Mouse (Mus musculus) lung, embryonic 16.5 days (tissue): ENCODE measurements around the gene Camkmt. TPM values are rescaled to one million over a fixed set of nuclear protein-coding genes. Genes with fewer than 3 reads are reported as not detected.

Experiments used
- ATAC-seq: fragments of 200-750 bp; cut with Nextera tagmentation; 2 replicates; pipeline ENCODE4 v1.8.0; 2017; ENCODE audit warnings: low read depth, mild to moderate bottlenecking, moderate library complexity
- H3K27ac ChIP-seq: fragments of 300-500 bp; sonication (generic); 2 replicates; pipeline ENCODE4 v1.5.1; 2014; ENCODE audit warnings: mild to moderate bottlenecking, control low read depth, low read length
- H3K27me3 ChIP-seq: fragments of 300-500 bp; sonication (generic); 2 replicates; pipeline ENCODE4 v1.6.1; 2014; ENCODE audit warnings: low read depth, low read length, mixed read lengths; ENCODE audit not compliant: control insufficient read depth, insufficient read depth
- H3K36me3 ChIP-seq: fragments of 300-500 bp; sonication (generic); 2 replicates; pipeline ENCODE4 v1.6.1; 2014; ENCODE audit warnings: low read length; ENCODE audit not compliant: control insufficient read depth, insufficient read depth
- H3K4me1 ChIP-seq: fragments of 300-500 bp; sonication (generic); replicated peaks from 2 replicates; pipeline ENCODE4 v1.6.1; 2014; ENCODE audit warnings: low read length, mixed read lengths; ENCODE audit not compliant: control insufficient read depth, insufficient read depth
- H3K4me2 ChIP-seq: fragments of 300-500 bp; sonication (generic); 2 replicates; pipeline ENCODE4 v1.6.1; 2014; ENCODE audit warnings: low read depth, low read length, control low read depth
- H3K4me3 ChIP-seq: fragments of 300-500 bp; sonication (generic); 2 replicates; pipeline ENCODE4 v1.5.1; 2014; ENCODE audit warnings: mild to moderate bottlenecking, low read length, control low read depth
- H3K9ac ChIP-seq: fragments of 300-500 bp; sonication (generic); 2 replicates; pipeline ENCODE4 v1.6.1; 2014; ENCODE audit warnings: low read length, control low read depth
- H3K9me3 ChIP-seq: fragments of 300-500 bp; sonication (generic); 2 replicates; pipeline ENCODE4 v1.6.1; 2016; ENCODE audit warnings: low read length; ENCODE audit not compliant: control insufficient read depth
- WGBS: fragments of 180-500 bp; shearing (Covaris S2); extraction: QIAGEN DNeasy Blood & Tissue Kit; methylation state at CpG from one replicate; pipeline ENCODE4 v1.1.7; 2014; 5-methylcytosine and 5-hydroxymethylcytosine counted together
- polyA plus RNA-seq: library from polyadenylated mRNA; unstranded; fragments of >200 nt; fragmentation: Nextera tagmentation; extraction: Ambion mirVana; gene quantifications from 2 replicates; pipeline ENCODE4 v1.2.1, GENCODE M21; 2015

Gene Camkmt
- polyA plus RNA-seq, 1 experiment from 2014 or later = 10.9 TPM

- 73% methylated on average over 7 of the region's 7 CpGs for WGBS
- Histone ChIP-seq H3K9ac (no peak overlapping the region), H3K4me1 (no peaks in the 10 kb centered on the region), H3K9me3 (peaks cover 3% of the 10 kb centered on the region; the same call in 1 of the 2 replicates), H3K27me3 (no peaks in the 10 kb centered on the region), H3K4me2 (no peak overlapping the region), H3K27ac (no peak overlapping the region), H3K36me3 (peaks cover 20% of the 10 kb centered on the region), H3K4me3 (no peak overlapping the region)
- ATAC-seq = no peak
Observed at GRCm38 (mm10) chr17:85101751-85102150, 11.4 kb downstream of the Camkmt start.

GRCm38 (mm10) chr17:85103310-85103709, 13.0 kb downstream of the Camkmt start:
- no peak for ATAC-seq

GRCm38 (mm10) chr17:85110640-85111039, 20.3 kb downstream of the Camkmt start:
- Histone ChIP-seq H3K27ac (no peak overlapping the region), H3K4me2 (no peak overlapping the region), H3K36me3 (no peaks in the 10 kb centered on the region), H3K4me1 (no peaks in the 10 kb centered on the region), H3K9ac (no peak overlapping the region), H3K27me3 (no peaks in the 10 kb centered on the region), H3K9me3 (no peaks in the 10 kb centered on the region), H3K4me3 (no peak overlapping the region)
- no peak for ATAC-seq
- WGBS = 89% methylated on average over 1 of the region's 1 CpGs

More at GRCm38 (mm10) chr17:85103310-85103709, 13.0 kb downstream of the Camkmt start:
- Histone ChIP-seq H3K27ac (no peak overlapping the region), H3K4me2 (no peak overlapping the region), H3K9me3 (no peaks in the 10 kb centered on the region), H3K4me1 (no peaks in the 10 kb centered on the region), H3K36me3 (peaks cover 9% of the 10 kb centered on the region), H3K9ac (no peak overlapping the region), H3K4me3 (no peak overlapping the region), H3K27me3 (no peaks in the 10 kb centered on the region)
- 24% methylated on average over 2 of the region's 2 CpGs for WGBS

- H3K27ac ChIP-seq = no peak overlapping the region
Observed at GRCm38 (mm10) chr17:85113441-85113840, 23.1 kb downstream of the Camkmt start.

GRCm38 (mm10) chr17:85116643-85117042, 26.3 kb downstream of the Camkmt start:
- H3K4me3 ChIP-seq = no peak overlapping the region
- H3K4me2 ChIP-seq = no peak overlapping the region
- no peaks in the 10 kb centered on the region for H3K36me3 ChIP-seq
- no peaks in the 10 kb centered on the region for H3K9me3 ChIP-seq
- no peak overlapping the region for H3K27ac ChIP-seq
- WGBS = 28% methylated on average over 4 of the region's 4 CpGs
- no peak overlapping the region for H3K9ac ChIP-seq
- H3K27me3 ChIP-seq = no peaks in the 10 kb centered on the region
- ATAC-seq = no peak
- no peaks in the 10 kb centered on the region; the same call in 1 of the 2 replicates for H3K4me1 ChIP-seq

More at GRCm38 (mm10) chr17:85113441-85113840, 23.1 kb downstream of the Camkmt start:
- Histone ChIP-seq H3K9me3 (no peaks in the 10 kb centered on the region), H3K4me2 (no peak overlapping the region), H3K27me3 (no peaks in the 10 kb centered on the region), H3K36me3 (no peaks in the 10 kb centered on the region), H3K4me3 (no peak overlapping the region), H3K9ac (no peak overlapping the region), H3K4me1 (no peaks in the 10 kb centered on the region)
- ATAC-seq = no peak
- whole genome bisulfite sequencing = 75% methylated on average over 8 of the region's 8 CpGs

- H3K9ac ChIP-seq = no peak overlapping the region
- H3K4me2 ChIP-seq = no peak overlapping the region
- no peaks in the 10 kb centered on the region for H3K4me1 ChIP-seq
- no peaks in the 10 kb centered on the region for H3K36me3 ChIP-seq
- H3K27ac ChIP-seq = no peak overlapping the region
- no peaks in the 10 kb centered on the region for H3K9me3 ChIP-seq
- no peak for ATAC-seq
- WGBS = 53% methylated on average over 1 of the region's 1 CpGs
- H3K4me3 ChIP-seq = no peak overlapping the region
- no peaks in the 10 kb centered on the region for H3K27me3 ChIP-seq
Observed at GRCm38 (mm10) chr17:85138393-85138792, 48.0 kb downstream of the Camkmt start.

- Histone ChIP-seq H3K4me1 (no peaks in the 10 kb centered on the region), H3K36me3 (no peaks in the 10 kb centered on the region), H3K4me3 (no peak overlapping the region), H3K9me3 (no peaks in the 10 kb centered on the region), H3K27ac (no peak overlapping the region), H3K9ac (no peak overlapping the region), H3K4me2 (no peak overlapping the region), H3K27me3 (no peaks in the 10 kb centered on the region)
- no peak for ATAC-seq
- WGBS = 71% methylated on average over 3 of the region's 3 CpGs
Observed at GRCm38 (mm10) chr17:85141621-85142020, 51.3 kb downstream of the Camkmt start.

- H3K4me2 ChIP-seq = no peak overlapping the region
- H3K4me1 ChIP-seq = no peaks in the 10 kb centered on the region
- ATAC-seq = no peak
- no peak overlapping the region for H3K4me3 ChIP-seq
- no peaks in the 10 kb centered on the region for H3K9me3 ChIP-seq
- no peaks in the 10 kb centered on the region for H3K27me3 ChIP-seq
- no peak overlapping the region for H3K9ac ChIP-seq
- H3K36me3 ChIP-seq = no peaks in the 10 kb centered on the region
- no peak overlapping the region for H3K27ac ChIP-seq
- 54% methylated on average over 5 of the region's 5 CpGs for WGBS
Observed at GRCm38 (mm10) chr17:85142495-85143111, 52.3 kb downstream of the Camkmt start.

- Histone ChIP-seq H3K9me3 (no peaks in the 10 kb centered on the region), H3K9ac (no peak overlapping the region), H3K4me1 (no peaks in the 10 kb centered on the region), H3K4me2 (no peak overlapping the region), H3K27me3 (no peaks in the 10 kb centered on the region), H3K27ac (no peak overlapping the region), H3K36me3 (no peaks in the 10 kb centered on the region), H3K4me3 (no peak overlapping the region)
- no peak for ATAC-seq
- 67% methylated on average over 6 of the region's 6 CpGs for WGBS
Observed at GRCm38 (mm10) chr17:85144141-85144540, 53.8 kb downstream of the Camkmt start.
